Mouse (Mus musculus): ENCODE results near the gene Gm4778. TPM values are rescaled to one million over a fixed set of nuclear protein-coding genes. Genes with fewer than 3 reads are reported as not detected.

Gm4778 gene
- total RNA-seq, 1 experiment = 3.0 TPM

DNA sequence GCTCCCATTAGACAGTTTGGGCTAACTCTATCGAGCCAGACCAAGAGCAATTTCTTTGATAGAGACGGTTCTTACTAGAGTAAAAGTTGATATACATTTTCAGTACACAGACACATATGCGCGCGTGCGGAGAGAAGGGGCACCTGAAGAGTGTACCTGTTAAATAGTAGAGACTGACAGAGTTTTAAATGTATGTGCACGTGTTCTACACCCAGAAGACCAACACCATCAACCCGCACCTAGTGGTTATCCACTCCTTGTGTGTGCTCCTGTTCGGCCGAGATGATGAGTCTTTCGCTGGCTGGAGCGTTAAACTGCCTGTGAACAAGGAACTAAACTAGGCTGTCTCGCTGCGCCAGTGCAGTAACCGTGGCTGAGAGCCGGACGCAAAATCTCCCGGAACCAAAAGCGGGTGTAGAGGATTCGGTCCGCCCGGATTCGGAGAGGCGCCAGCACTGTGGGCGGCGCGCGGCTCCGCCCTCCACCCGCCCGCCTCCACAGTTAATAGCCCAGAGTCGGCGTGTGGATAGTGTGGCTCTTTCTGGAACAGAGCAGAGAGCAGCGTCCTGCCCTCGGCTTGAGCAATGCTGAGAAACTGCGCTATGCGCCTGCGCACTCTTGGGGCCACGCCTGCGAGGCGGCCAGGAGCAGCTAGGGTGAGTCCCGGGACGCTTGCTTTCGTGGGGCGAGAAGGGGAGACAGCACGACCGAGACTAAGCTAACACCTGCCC is 46.0 kb downstream of the Gm4778 start, which contains the start of gene Them4:
Gene Them4 (plus strand): TSS at position 457 of the 731 bp plus-strand sequence.
- Histone ChIP-seq H3K27ac (ENCODE audit: insufficient read depth, low read depth, low read length, poor library complexity, severe bottlenecking) (peak within 1 kb of the TSS; percentile 40; the same call in 1 of the 2 replicates), H3K9ac (ENCODE audit: insufficient read depth, low read depth, low read length, poor library complexity, severe bottlenecking) (peak within 1 kb of the TSS; percentile 80), H3K36me3 (ENCODE audit: control insufficient read depth, insufficient read depth, low read length, poor library complexity, severe bottlenecking) (no peaks in the 10 kb centered on the region), H3K9me3 (ENCODE audit: control insufficient read depth, insufficient read depth, low read depth, low read length) (no peaks in the 10 kb centered on the region), H3K4me3 (ENCODE audit: insufficient read depth in 1 of 2, low read depth in 1 of 2, low read length in 2 of 2, poor library complexity in 1 of 2, severe bottlenecking in 1 of 2) (peak within 1 kb of the TSS; percentile 77 to 92), H3K4me1 (ENCODE audit: control insufficient read depth in 2 of 2, insufficient read depth in 2 of 2, low read length in 2 of 2, poor library complexity in 1 of 2) (no peaks in the 10 kb centered on the region; a peak in 1 of 4 replicates)
- in situ Hi-C loops (cut with MboI; ENCODE audit: low sequenced_read_pairs in 2 of 2, unreplicated experiment in 2 of 2) = no loop called here
- DNase-seq (ENCODE audit: low read depth, low spot score) = peak; percentile 89
- TF ChIP-seq MAFK (IDR thresholded peaks at IDR 0.05; ENCODE audit: insufficient read depth, low read depth, low read length) (no peak), HCFC1 (IDR thresholded peaks at IDR 0.05; ENCODE audit: borderline replicate concordance, insufficient read depth, low read length) (peak; percentile 72), CHD2 (IDR thresholded peaks at IDR 0.05; ENCODE audit: low read depth, low read length) (no peak)

DNA sequence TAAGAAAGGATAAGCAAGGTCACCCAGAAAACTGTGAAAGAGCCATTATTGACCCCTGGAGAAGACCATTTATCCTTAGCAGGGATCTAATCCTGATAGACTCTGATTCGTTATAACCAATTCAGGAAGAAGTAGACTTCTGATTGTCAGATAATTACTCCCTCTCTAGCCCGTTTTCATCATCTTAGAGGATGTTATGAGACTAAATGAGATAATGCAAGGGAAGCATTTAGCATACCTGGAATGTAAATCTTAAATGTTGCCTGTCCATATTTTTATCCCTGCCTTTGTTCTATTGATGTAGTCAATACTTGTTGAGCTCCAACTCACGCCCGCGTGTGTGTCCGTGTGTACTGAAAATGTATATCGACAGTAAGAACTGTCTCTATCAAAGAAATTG is 46.7 kb downstream of the Gm4778 start:
- Histone ChIP-seq H3K36me3 (ENCODE audit: control insufficient read depth, insufficient read depth, low read length, poor library complexity, severe bottlenecking) (no peaks in the 10 kb centered on the region), H3K27ac (ENCODE audit: insufficient read depth, low read depth, low read length, poor library complexity, severe bottlenecking) (peak overlapping the region; percentile 40; the same call in 1 of the 2 replicates), H3K4me3 (ENCODE audit: insufficient read depth in 1 of 2, low read depth in 1 of 2, low read length in 2 of 2, poor library complexity in 1 of 2, severe bottlenecking in 1 of 2) (peak overlapping the region; percentile 77 to 92), H3K9me3 (ENCODE audit: control insufficient read depth, insufficient read depth, low read depth, low read length) (no peaks in the 10 kb centered on the region), H3K4me1 (ENCODE audit: control insufficient read depth in 2 of 2, insufficient read depth in 2 of 2, low read length in 2 of 2, poor library complexity in 1 of 2) (no peaks in the 10 kb centered on the region; a peak in 1 of 4 replicates), H3K9ac (ENCODE audit: insufficient read depth, low read depth, low read length, poor library complexity, severe bottlenecking) (peak overlapping the region; percentile 80)
- TF ChIP-seq MAFK (IDR thresholded peaks at IDR 0.05; ENCODE audit: insufficient read depth, low read depth, low read length) (no peak), ZNF384 (IDR thresholded peaks at IDR 0.05; ENCODE audit: low read depth, low read length) (no peak), CHD2 (IDR thresholded peaks at IDR 0.05; ENCODE audit: low read depth, low read length) (no peak), ZC3H11A (IDR thresholded peaks at IDR 0.05; ENCODE audit: borderline replicate concordance, low read depth, low read length) (no peak), HCFC1 (IDR thresholded peaks at IDR 0.05; ENCODE audit: borderline replicate concordance, insufficient read depth, low read length) (no peak)
- no peak for DNase-seq (ENCODE audit: low read depth, low spot score)
- in situ Hi-C loops (cut with MboI; ENCODE audit: low sequenced_read_pairs in 2 of 2, unreplicated experiment in 2 of 2) = no loop called here

DNA sequence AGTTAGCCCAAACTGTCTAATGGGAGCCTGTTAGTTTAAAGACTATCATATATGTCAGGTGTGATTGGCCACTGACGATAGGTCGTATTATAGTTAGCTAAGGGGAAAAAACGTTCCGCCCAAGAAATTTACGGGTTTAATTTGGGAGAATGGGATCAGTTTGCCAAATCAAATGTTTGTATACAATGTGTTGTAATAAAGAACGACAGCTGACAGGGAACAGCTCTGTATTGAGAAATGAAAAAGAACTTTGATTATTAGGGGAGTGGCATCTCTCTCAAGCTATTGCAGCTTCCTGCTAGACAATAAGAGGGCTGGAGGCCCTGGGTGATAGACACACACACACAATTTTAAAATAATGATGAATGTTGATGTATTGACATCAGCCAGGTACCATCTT is 47.1 kb downstream of the Gm4778 start:
- no peaks in the 10 kb centered on the region for H3K9me3 ChIP-seq (ENCODE audit: control insufficient read depth, insufficient read depth, low read depth, low read length)
- H3K9ac ChIP-seq (ENCODE audit: insufficient read depth, low read depth, low read length, poor library complexity, severe bottlenecking) = no peak overlapping the region
- no peak for DNase-seq (ENCODE audit: low read depth, low spot score)
- no peak overlapping the region for H3K4me3 ChIP-seq (ENCODE audit: insufficient read depth in 1 of 2, low read depth in 1 of 2, low read length in 2 of 2, poor library complexity in 1 of 2, severe bottlenecking in 1 of 2)
- H3K27ac ChIP-seq (ENCODE audit: insufficient read depth, low read depth, low read length, poor library complexity, severe bottlenecking) = no peak overlapping the region
- no peak for TF ChIP-seq CHD2 (IDR thresholded peaks at IDR 0.05; ENCODE audit: low read depth, low read length)
- no peak for TF ChIP-seq ZC3H11A (IDR thresholded peaks at IDR 0.05; ENCODE audit: borderline replicate concordance, low read depth, low read length)
- no peak for TF ChIP-seq HCFC1 (IDR thresholded peaks at IDR 0.05; ENCODE audit: borderline replicate concordance, insufficient read depth, low read length)
- TF ChIP-seq ZNF384 (IDR thresholded peaks at IDR 0.05; ENCODE audit: low read depth, low read length) = no peak
- no peak for TF ChIP-seq MAFK (IDR thresholded peaks at IDR 0.05; ENCODE audit: insufficient read depth, low read depth, low read length)
- no peaks in the 10 kb centered on the region for H3K36me3 ChIP-seq (ENCODE audit: control insufficient read depth, insufficient read depth, low read length, poor library complexity, severe bottlenecking)
- no peaks in the 10 kb centered on the region; a peak in 1 of 4 replicates for H3K4me1 ChIP-seq (ENCODE audit: control insufficient read depth in 2 of 2, insufficient read depth in 2 of 2, low read length in 2 of 2, poor library complexity in 1 of 2)
- in situ Hi-C loops (cut with MboI; ENCODE audit: low sequenced_read_pairs in 2 of 2, unreplicated experiment in 2 of 2) = no loop called here

DNA sequence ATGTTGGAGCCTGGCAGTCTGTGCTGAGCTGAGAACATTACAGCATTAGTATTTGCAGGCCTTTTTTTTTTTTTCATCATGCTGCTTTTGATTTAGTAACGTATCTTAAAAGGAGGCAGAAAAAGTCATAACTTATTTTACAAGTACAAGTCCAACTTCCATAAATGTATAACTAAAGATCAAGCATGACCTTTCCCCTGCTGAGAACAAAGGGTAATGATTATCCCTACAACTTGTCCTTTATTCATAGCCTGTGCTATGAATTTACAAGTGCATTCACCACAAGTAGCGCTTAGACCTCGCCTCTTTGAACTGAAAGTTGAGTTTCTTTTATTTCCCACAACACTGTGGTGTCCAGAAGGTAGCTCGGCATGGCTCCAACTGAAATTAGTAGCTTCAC is 47.5 kb downstream of the Gm4778 start:
- Histone ChIP-seq H3K36me3 (ENCODE audit: control insufficient read depth, insufficient read depth, low read length, poor library complexity, severe bottlenecking) (no peaks in the 10 kb centered on the region), H3K9me3 (ENCODE audit: control insufficient read depth, insufficient read depth, low read depth, low read length) (no peaks in the 10 kb centered on the region), H3K9ac (ENCODE audit: insufficient read depth, low read depth, low read length, poor library complexity, severe bottlenecking) (no peak overlapping the region), H3K4me3 (ENCODE audit: insufficient read depth in 1 of 2, low read depth in 1 of 2, low read length in 2 of 2, poor library complexity in 1 of 2, severe bottlenecking in 1 of 2) (no peak overlapping the region), H3K4me1 (ENCODE audit: control insufficient read depth in 2 of 2, insufficient read depth in 2 of 2, low read length in 2 of 2, poor library complexity in 1 of 2) (no peaks in the 10 kb centered on the region; a peak in 1 of 4 replicates), H3K27ac (ENCODE audit: insufficient read depth, low read depth, low read length, poor library complexity, severe bottlenecking) (no peak overlapping the region)
- TF ChIP-seq HCFC1 (IDR thresholded peaks at IDR 0.05; ENCODE audit: borderline replicate concordance, insufficient read depth, low read length) = no peak
- TF ChIP-seq ZNF384 (IDR thresholded peaks at IDR 0.05; ENCODE audit: low read depth, low read length) = no peak
- TF ChIP-seq CHD2 (IDR thresholded peaks at IDR 0.05; ENCODE audit: low read depth, low read length) = no peak
- no peak for TF ChIP-seq ZC3H11A (IDR thresholded peaks at IDR 0.05; ENCODE audit: borderline replicate concordance, low read depth, low read length)
- TF ChIP-seq MAFK (IDR thresholded peaks at IDR 0.05; ENCODE audit: insufficient read depth, low read depth, low read length) = no peak
- DNase-seq (ENCODE audit: low read depth, low spot score) = no peak
- in situ Hi-C loops (cut with MboI; ENCODE audit: low sequenced_read_pairs in 2 of 2, unreplicated experiment in 2 of 2) = no loop called here

Other genes with a start within 250 kb of the Gm4778 start
- 0.26 and 0.58 TPM in 2 replicates for gene Gm9125, start 209.2 kb upstream of the Gm4778 start, total RNA-seq (2012; rRNA removed)
- gene Gm10697, start 191.4 kb upstream of the Gm4778 start, total RNA-seq (2012; rRNA removed) = 0.27 and 0.58 TPM in 2 replicates
- 0.48 and 1.4 TPM in 2 replicates for gene Gm10696, start 85.8 kb upstream of the Gm4778 start, total RNA-seq (2012; rRNA removed)
- gene Gm5286, start 67.3 kb upstream of the Gm4778 start, total RNA-seq (2012; rRNA removed) = 1.4 and 2.4 TPM in 2 replicates
- 1.5 and 3.0 TPM in 2 replicates for gene Them4, start 46.1 kb downstream of the Gm4778 start, total RNA-seq (2012; rRNA removed)
- gene Them5, start 78.1 kb downstream of the Gm4778 start, total RNA-seq (2012; rRNA removed) = 0.36 and 0.53 TPM in 2 replicates
- not detected in 2 replicates for gene C2cd4d, start 98.4 kb downstream of the Gm4778 start, total RNA-seq (2012; rRNA removed)
- 0.21 TPM in 1 of 2 replicates, not detected in the other for gene Rorc, start 108.8 kb downstream of the Gm4778 start, total RNA-seq (2012; rRNA removed)
- gene Lingo4, start 134.5 kb downstream of the Gm4778 start, total RNA-seq (2012; rRNA removed) = not detected in 2 replicates
- 3.2 and 3.4 TPM in 2 replicates for gene Tdrkh, start 149.2 kb downstream of the Gm4778 start, total RNA-seq (2012; rRNA removed)
- gene Mrpl9, start 179.3 kb downstream of the Gm4778 start, total RNA-seq (2012; rRNA removed) = 39.0 and 53.0 TPM in 2 replicates
- gene Oaz3, start 179.9 kb downstream of the Gm4778 start, total RNA-seq (2012; rRNA removed) = 0.36 and 0.48 TPM in 2 replicates
- gene Celf3, start 214.3 kb downstream of the Gm4778 start, total RNA-seq (2012; rRNA removed) = 0.27 and 0.42 TPM in 2 replicates
- gene Riiad1, start 216.3 kb downstream of the Gm4778 start, total RNA-seq (2012; rRNA removed) = not detected in 2 replicates

Measured in ES-E14 (cell line).